Mouse (Mus musculus) intestine, embryonic 14.5 days (tissue): ENCODE data around the gene Agtpbp1. TPM values are rescaled to one million over a fixed set of nuclear protein-coding genes. Genes with fewer than 3 reads are reported as not detected.

Source experiments
- ATAC-seq: fragments of 200-750 bp; cut with Nextera tagmentation; replicated peaks from 2 replicates; pipeline ENCODE4 v1.8.0; 2017; ENCODE audit warnings: low read depth, moderate number of reproducible peaks, moderate TSS enrichment, moderate library complexity; ENCODE audit not compliant: low FRiP score, low TSS enrichment
- DNase-seq: peaks from one replicate; pipeline ENCODE4 v3.0.0-alpha.2; 2018; ENCODE audit warnings: low spot score
- H3K27ac ChIP-seq: fragments of 300-500 bp; sonication (generic); 2 replicates; pipeline ENCODE4 v1.5.1; 2014; ENCODE audit warnings: low read depth, mild to moderate bottlenecking, control low read depth
- H3K27me3 ChIP-seq: fragments of 300-500 bp; sonication (generic); replicated peaks from 2 replicates; pipeline ENCODE4 v1.6.1; 2014; ENCODE audit warnings: low read length, control low read depth; ENCODE audit not compliant: control insufficient read depth, insufficient read depth
- H3K36me3 ChIP-seq: fragments of 300-500 bp; sonication (generic); 2 replicates; pipeline ENCODE4 v1.6.1; 2014; ENCODE audit warnings: low read length, control low read depth; ENCODE audit not compliant: control insufficient read depth, insufficient read depth
- H3K4me1 ChIP-seq: fragments of 300-500 bp; sonication (generic); replicated peaks from 2 replicates; pipeline ENCODE4 v1.6.1; 2014; ENCODE audit warnings: low read length, control low read depth, mixed read lengths; ENCODE audit not compliant: control insufficient read depth, insufficient read depth
- H3K4me2 ChIP-seq: fragments of 300-500 bp; sonication (generic); 2 replicates; pipeline ENCODE4 v1.6.1; 2014; ENCODE audit warnings: low read length
- H3K4me3 ChIP-seq: fragments of 300-500 bp; sonication (generic); 2 replicates; pipeline ENCODE4 v1.5.1; 2014; ENCODE audit warnings: low read depth, low read length, control low read depth, mixed read lengths
- H3K9ac ChIP-seq: fragments of 300-500 bp; sonication (generic); 2 replicates; pipeline ENCODE4 v1.6.1; 2014; ENCODE audit warnings: mild to moderate bottlenecking, low read length
- H3K9me3 ChIP-seq: fragments of 300-500 bp; sonication (generic); 2 replicates; pipeline ENCODE4 v1.6.1; 2016; ENCODE audit warnings: low read length, control low read depth; ENCODE audit not compliant: control insufficient read depth
- WGBS: fragments of 180-500 bp; shearing (Covaris S2); extraction: QIAGEN DNeasy Blood & Tissue Kit; methylation state at CpG from one replicate; pipeline ENCODE4 v1.1.7; 2014; 5-methylcytosine and 5-hydroxymethylcytosine counted together
- polyA plus RNA-seq: library from polyadenylated mRNA; unstranded; fragments of >200 nt; fragmentation: Nextera tagmentation; extraction: Ambion mirVana; gene quantifications from 2 replicates; pipeline ENCODE4 v1.2.1, GENCODE M21; 2014

Agtpbp1 gene
- polyA plus RNA-seq: 22.5 and 26.7 TPM in 2 replicates

DNA sequence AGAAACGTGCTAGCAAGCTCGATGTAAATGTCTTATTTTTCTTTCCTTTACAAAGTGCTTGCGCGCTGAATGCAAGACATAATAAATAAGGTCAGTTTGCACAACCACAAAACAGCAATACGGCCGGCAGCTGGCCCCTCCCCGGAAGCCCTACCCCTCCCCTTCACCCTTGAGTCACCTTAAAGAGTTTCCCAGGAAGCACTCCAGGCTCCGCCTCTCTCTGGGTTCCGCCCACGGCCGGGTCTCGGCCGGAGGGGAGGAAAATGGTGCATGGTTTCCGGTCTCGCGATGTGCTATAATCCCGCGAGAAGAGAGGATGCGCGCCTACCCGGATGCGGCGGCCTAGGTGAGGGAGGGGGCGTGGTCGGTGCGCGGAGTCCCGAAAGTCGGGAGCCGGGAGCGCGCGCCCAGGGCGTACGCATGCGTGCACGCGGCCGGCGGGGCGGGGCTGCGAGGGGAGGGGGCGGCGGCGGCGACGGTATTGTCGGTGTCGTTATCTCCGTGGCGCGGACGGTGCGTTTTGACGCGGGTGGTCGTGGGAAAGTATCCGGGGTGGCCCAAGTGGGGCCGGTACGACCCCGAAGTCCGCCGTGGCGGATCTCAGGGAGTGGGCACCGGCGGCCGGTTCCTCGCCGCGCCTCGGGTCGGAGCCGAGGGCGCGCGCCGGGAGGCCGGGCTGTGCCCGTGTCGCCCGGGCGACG lies at the start of gene Agtpbp1, which contains the start of gene Naa35:
TSS of gene Agtpbp1 (minus strand) at position 281 of the 701 bp plus-strand sequence.
TSS of gene Naa35 (plus strand) at position 313 of the 701 bp plus-strand sequence.
- Histone ChIP-seq H3K4me2 (peak within 1 kb of the TSS; percentile 98), H3K4me1 (peaks cover 19% of the 10 kb centered on the region; the same call in 1 of the 2 replicates), H3K27ac (peak within 1 kb of the TSS; percentile 72), H3K4me3 (peak within 1 kb of the TSS; percentile 91), H3K36me3 (peaks cover 29% of the 10 kb centered on the region), H3K27me3 (no peaks in the 10 kb centered on the region), H3K9ac (peak within 1 kb of the TSS; percentile 84), H3K9me3 (no peaks in the 10 kb centered on the region)
- under 1% methylated on average over 70 of the region's 83 CpGs for WGBS
- peak; percentile 99 for DNase-seq
- peak; percentile 96 for ATAC-seq

DNA sequence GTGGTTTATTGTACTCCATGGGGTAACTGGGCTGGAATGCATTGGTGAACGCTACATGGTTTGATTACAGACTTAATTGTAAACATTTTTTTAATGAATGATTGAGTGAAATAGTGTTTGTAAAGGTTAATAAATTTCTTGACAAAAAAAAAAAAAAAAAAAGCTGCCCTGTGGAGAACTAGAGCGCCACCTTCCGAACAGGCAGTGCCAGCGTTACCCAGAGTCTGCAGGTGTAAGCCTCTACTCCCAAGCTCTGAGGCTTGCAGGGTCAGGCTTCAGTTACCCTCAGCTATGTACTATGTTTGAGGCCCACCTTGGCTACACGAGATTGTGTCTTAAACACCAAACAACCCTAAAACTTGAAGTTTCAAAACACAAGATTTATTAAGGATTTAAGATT lies 49.6 kb upstream of the Agtpbp1 start:
- H3K27me3 ChIP-seq: no peaks in the 10 kb centered on the region
- H3K4me3 ChIP-seq: no peak overlapping the region
- no peak for DNase-seq
- WGBS: 66% methylated on average over 5 of the region's 5 CpGs
- ATAC-seq: no peak
- H3K9ac ChIP-seq: no peak overlapping the region
- H3K9me3 ChIP-seq: no peaks in the 10 kb centered on the region
- no peak overlapping the region for H3K4me2 ChIP-seq
- H3K36me3 ChIP-seq: peaks cover 95% of the 10 kb centered on the region
- no peaks in the 10 kb centered on the region for H3K4me1 ChIP-seq
- no peak overlapping the region for H3K27ac ChIP-seq

DNA sequence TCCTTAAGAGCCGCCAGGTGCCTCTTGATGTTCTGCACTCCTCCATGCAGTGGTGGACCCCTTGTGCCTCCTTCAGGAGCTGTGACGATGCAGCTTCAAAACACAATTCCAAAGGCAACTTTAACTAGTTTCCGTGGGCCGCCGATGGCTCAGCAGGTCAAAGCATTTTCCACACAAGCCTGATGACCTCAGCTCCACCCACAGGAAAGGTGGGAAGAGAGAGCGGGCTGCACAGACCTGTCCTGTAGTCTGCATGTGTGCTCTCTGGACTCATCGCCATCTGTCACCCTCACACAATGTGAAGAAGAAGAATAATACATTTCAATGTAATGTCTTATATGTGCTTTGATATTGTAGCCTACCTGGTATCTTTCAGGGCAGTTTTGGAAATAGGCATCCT lies 41.7 kb upstream of the Agtpbp1 start:
- H3K9me3 ChIP-seq: no peaks in the 10 kb centered on the region
- ATAC-seq: no peak
- no peak for DNase-seq
- no peaks in the 10 kb centered on the region for H3K27me3 ChIP-seq
- peaks cover 95% of the 10 kb centered on the region for H3K36me3 ChIP-seq
- no peak overlapping the region for H3K4me2 ChIP-seq
- H3K9ac ChIP-seq: no peak overlapping the region
- H3K4me1 ChIP-seq: no peaks in the 10 kb centered on the region
- no peak overlapping the region for H3K27ac ChIP-seq
- 91% methylated on average over 7 of the region's 7 CpGs for WGBS
- H3K4me3 ChIP-seq: no peak overlapping the region

DNA sequence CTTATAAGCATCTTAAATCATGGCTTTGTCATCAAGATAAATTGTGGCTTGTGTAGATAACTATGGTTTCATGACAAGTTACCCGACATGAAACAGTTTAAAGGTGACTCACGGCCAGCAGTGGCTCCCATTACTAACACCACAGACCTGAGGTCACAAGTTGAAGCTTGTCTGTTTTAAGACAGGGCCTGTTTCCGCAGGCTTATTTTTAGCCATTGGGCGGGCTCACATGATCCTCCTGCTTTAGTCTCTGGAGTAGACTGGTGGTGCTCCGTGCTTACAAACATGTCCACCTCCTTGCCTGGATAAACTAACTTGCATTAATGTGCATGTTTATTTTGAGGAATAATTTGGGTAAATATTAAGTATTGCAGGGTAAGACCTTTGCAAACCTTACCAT lies 39.9 kb upstream of the Agtpbp1 start:
- ATAC-seq: no peak
- H3K36me3 ChIP-seq: peaks cover 94% of the 10 kb centered on the region
- WGBS: 70% methylated on average over 5 of the region's 5 CpGs

GRCm38 (mm10) chr13:59624389-59624788 lies 39.4 kb upstream of the Agtpbp1 start:
- H3K4me2 ChIP-seq: no peak overlapping the region
- 67% methylated on average over 3 of the region's 3 CpGs for WGBS
- no peak overlapping the region for H3K9ac ChIP-seq
- peaks cover 92% of the 10 kb centered on the region for H3K36me3 ChIP-seq
- H3K27ac ChIP-seq: no peak overlapping the region
- no peak overlapping the region for H3K4me3 ChIP-seq
- ATAC-seq (no peak), DNase-seq (no peak)
- no peaks in the 10 kb centered on the region for H3K27me3 ChIP-seq
- H3K4me1 ChIP-seq: no peaks in the 10 kb centered on the region
- no peaks in the 10 kb centered on the region for H3K9me3 ChIP-seq

More for the DNA sequence above, 39.9 kb upstream of the Agtpbp1 start:
- no peaks in the 10 kb centered on the region for H3K9me3 ChIP-seq
- H3K9ac ChIP-seq: no peak overlapping the region
- no peaks in the 10 kb centered on the region for H3K27me3 ChIP-seq
- H3K27ac ChIP-seq: no peak overlapping the region
- no peak for DNase-seq
- H3K4me1 ChIP-seq: no peaks in the 10 kb centered on the region
- H3K4me2 ChIP-seq: no peak overlapping the region
- no peak overlapping the region for H3K4me3 ChIP-seq

DNA sequence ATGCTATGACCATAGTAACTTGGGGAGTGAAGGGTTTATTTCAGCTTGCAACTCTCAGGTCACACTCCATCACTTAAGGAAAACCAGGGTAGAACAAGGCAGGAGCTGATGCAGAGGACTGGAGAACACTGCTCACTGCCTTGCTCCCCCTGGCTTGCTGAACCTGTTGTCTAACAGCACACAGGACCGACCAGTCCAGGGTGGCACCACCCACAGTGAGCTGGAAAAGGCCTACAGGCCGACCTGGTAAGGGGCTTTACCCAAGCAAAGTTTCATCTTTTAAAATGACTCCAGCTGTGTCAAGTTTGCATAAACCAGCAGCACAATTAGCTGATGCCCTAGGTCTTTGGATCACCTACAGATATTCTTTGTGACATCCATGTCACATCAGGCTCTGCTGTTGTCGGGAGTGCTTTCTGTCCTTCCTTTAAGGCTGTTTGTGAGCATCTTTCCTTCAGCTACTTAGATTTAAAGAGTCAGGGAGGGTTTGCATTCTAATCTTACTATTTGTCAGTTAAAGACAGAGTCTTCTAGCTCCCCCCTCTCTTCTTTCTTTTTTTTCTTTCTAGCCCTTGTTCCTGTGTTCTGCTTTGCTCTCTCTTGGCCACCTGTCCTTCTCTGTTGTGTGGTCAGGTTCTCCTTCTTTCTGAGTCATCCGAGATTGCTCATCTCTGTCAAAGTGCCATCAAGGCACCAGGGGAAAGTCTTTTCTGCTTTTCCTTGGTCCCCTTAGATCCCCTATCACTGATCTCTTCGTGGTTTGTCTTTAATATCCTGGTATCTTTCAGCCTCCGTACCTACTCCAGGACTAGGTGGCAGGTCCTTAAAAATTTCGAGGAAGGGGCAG lies 36.8 kb upstream of the Agtpbp1 start:
- Histone ChIP-seq H3K4me2 (no peak overlapping the region), H3K9ac (no peak overlapping the region), H3K9me3 (no peaks in the 10 kb centered on the region), H3K4me1 (no peaks in the 10 kb centered on the region), H3K27ac (no peak overlapping the region), H3K27me3 (no peaks in the 10 kb centered on the region), H3K4me3 (no peak overlapping the region), H3K36me3 (peaks cover 91% of the 10 kb centered on the region)
- ATAC-seq: no peak
- no peak for DNase-seq
- 91% methylated on average over 7 of the region's 7 CpGs for WGBS

GRCm38 (mm10) chr13:59618463-59618862 lies 33.4 kb upstream of the Agtpbp1 start:
- DNase-seq: no peak
- H3K9ac ChIP-seq: no peak overlapping the region
- H3K4me1 ChIP-seq: no peaks in the 10 kb centered on the region
- ATAC-seq: no peak
- no peaks in the 10 kb centered on the region for H3K9me3 ChIP-seq
- H3K36me3 ChIP-seq: peaks cover 80% of the 10 kb centered on the region
- 85% methylated on average over 6 of the region's 6 CpGs for WGBS
- no peak overlapping the region for H3K4me3 ChIP-seq
- H3K27me3 ChIP-seq: no peaks in the 10 kb centered on the region
- no peak overlapping the region for H3K27ac ChIP-seq
- no peak overlapping the region for H3K4me2 ChIP-seq

DNA sequence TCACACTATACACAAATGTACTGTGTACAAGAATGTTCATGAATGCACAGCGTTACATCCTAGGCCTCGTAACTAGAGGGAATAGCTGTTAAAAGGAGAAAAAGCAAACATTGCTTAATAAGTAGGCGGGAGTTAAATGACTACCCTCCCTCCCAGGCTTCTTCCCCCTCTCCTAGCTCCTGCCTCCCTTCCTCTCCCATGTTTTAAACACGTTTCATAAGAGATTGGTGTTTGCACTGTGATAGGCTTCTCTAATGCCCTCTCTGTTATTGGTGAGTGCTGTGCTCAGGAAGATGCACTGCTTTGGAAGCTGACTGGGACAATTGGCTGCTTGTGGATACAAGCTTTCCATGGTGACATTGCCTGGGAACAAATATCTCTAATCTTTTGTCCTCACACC lies 30.5 kb upstream of the Agtpbp1 start:
- no peak for ATAC-seq
- no peaks in the 10 kb centered on the region for H3K27me3 ChIP-seq
- H3K27ac ChIP-seq: no peak overlapping the region
- H3K4me3 ChIP-seq: no peak overlapping the region
- no peak overlapping the region for H3K9ac ChIP-seq
- no peak for DNase-seq
- no peak overlapping the region for H3K4me2 ChIP-seq
- H3K9me3 ChIP-seq: no peaks in the 10 kb centered on the region
- H3K4me1 ChIP-seq: no peaks in the 10 kb centered on the region
- WGBS: 69% methylated on average over 4 of the region's 4 CpGs
- peaks cover 80% of the 10 kb centered on the region for H3K36me3 ChIP-seq
